Mouse (Mus musculus) brain, embryonic 14.5 days (tissue): ENCODE results near the gene Fbxw21. TPM values are rescaled to one million over a fixed set of nuclear protein-coding genes. Genes with fewer than 3 reads are reported as not detected.

ENCODE experiments used
- DNase-seq: peaks from one replicate; pipeline ENCODE4 v3.0.0-alpha.2; 2011; ENCODE audit warnings: low read depth
- CTCF ChIP-seq: fragments of 200-500 bp; IDR thresholded peaks from 2 replicates; pipeline ENCODE4 v1.5.1; 2012; ENCODE audit warnings: inconsistent platforms, mild to moderate bottlenecking, moderate library complexity, borderline replicate concordance; ENCODE audit not compliant: insufficient read depth, insufficient read length; ENCODE audit errors: extremely low read depth
- POLR2A ChIP-seq: fragments of 200-500 bp; IDR thresholded peaks from 2 replicates; pipeline ENCODE4 v1.6.1; 2012; ENCODE audit warnings: mild to moderate bottlenecking, inconsistent platforms, borderline replicate concordance; ENCODE audit not compliant: poor library complexity, insufficient read depth, insufficient read length, severe bottlenecking; ENCODE audit errors: extremely low read depth
- polyA plus RNA-seq: library from polyadenylated mRNA; depleted of rRNA; stranded (reverse); fragments of >200 nt; gene quantifications from 2 replicates; pipeline ENCODE4 v1.2.3, GENCODE M21; 2012

Fbxw21 gene
- polyA plus RNA-seq, 1 experiment: not detected

- no peak for DNase-seq
- TF ChIP-seq CTCF (no peak), POLR2A (no peak)
Observed at GRCm38 (mm10) chr9:109111101-109111500, 50.7 kb downstream of the Fbxw21 start.

DNA sequence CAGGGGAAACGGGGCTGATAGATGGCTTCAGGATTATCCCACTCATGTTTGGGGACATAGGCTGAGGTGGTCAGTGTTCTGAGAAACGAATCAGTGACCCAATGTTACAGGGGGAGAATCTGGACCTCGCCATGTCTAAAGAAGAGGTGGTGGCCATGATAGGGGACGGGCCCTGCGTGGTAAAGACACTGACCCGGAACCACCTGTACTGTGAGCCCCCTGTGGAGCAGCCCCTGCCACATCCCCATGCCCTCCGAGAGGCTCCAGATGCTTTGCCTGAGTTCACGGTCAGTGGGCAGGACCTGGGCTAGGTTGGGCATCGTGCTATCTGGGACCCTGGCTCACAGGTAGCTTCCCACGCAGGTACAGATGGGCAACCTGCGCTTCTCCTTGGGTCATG, 51.6 kb downstream of the Fbxw21 start:
- DNase-seq: no peak
- TF ChIP-seq POLR2A: no peak
- TF ChIP-seq CTCF: no peak

DNA sequence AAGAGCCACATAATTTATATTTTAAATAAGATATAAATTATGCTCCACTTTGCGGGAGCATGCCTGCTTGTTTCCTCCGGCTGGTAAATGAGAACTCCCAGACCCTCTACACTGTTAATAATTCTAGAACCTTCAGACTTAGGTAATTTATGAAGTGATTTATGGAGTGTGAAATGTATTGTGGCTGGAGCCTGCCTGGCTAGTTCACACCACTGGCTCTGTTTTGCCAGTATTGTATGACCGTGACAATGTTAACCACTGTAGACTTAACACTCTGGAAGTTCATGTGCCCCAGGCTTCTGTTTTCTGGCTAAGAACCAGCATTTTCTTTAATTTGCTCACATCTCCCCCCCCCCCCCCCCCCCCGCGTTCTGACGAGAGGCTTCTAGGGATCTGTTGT, 54.5 kb downstream of the Fbxw21 start:
- no peak for TF ChIP-seq CTCF
- no peak for TF ChIP-seq POLR2A
- no peak for DNase-seq

- TF ChIP-seq CTCF (no peak), POLR2A (no peak)
- no peak for DNase-seq
Observed at GRCm38 (mm10) chr9:109105648-109106047, 56.2 kb downstream of the Fbxw21 start.

GRCm38 (mm10) chr9:109105011-109105410, 56.8 kb downstream of the Fbxw21 start:
- peak; percentile 60 for DNase-seq
- TF ChIP-seq CTCF (no peak), POLR2A (no peak)

- no peak for TF ChIP-seq POLR2A
- no peak for TF ChIP-seq CTCF
- no peak for DNase-seq
Observed at GRCm38 (mm10) chr9:109104083-109104482, 57.8 kb downstream of the Fbxw21 start.

- TF ChIP-seq CTCF (no peak), POLR2A (no peak)
Observed at GRCm38 (mm10) chr9:109103250-109103649, 58.6 kb downstream of the Fbxw21 start.

GRCm38 (mm10) chr9:109102541-109102940, 59.3 kb downstream of the Fbxw21 start:
- DNase-seq: no peak
- no peak for TF ChIP-seq POLR2A

More at GRCm38 (mm10) chr9:109103250-109103649, 58.6 kb downstream of the Fbxw21 start:
- no peak for DNase-seq

DNA sequence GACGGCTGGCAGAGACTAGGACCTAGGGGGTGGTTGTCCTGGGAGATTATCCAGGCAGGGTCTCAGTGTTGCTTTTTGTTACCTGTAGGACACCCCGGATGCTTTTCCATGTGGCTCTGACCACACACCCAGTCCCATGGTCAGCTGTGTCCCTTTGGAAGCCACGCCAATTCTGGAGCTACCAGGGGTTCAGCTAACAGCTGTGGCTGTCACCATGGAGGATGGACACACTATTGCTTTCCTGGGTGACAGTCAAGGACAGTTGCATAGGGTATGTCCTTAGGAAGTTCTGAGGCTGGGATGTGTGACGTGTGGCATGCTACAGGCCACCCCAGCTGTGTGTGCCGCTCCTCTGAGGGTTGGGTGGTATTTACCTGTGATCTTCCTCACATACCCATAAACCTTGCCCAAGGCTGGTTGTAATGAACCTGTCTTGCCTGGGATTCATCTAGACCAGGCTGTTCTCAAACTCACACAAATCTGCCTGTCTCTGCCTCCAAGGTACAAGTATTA, 59.9 kb downstream of the Fbxw21 start:
- TF ChIP-seq CTCF: no peak
- no peak for TF ChIP-seq POLR2A
- no peak for DNase-seq

- DNase-seq: no peak
- TF ChIP-seq CTCF (no peak), POLR2A (no peak)
Observed at GRCm38 (mm10) chr9:109100307-109100928, 61.4 kb downstream of the Fbxw21 start.

DNA sequence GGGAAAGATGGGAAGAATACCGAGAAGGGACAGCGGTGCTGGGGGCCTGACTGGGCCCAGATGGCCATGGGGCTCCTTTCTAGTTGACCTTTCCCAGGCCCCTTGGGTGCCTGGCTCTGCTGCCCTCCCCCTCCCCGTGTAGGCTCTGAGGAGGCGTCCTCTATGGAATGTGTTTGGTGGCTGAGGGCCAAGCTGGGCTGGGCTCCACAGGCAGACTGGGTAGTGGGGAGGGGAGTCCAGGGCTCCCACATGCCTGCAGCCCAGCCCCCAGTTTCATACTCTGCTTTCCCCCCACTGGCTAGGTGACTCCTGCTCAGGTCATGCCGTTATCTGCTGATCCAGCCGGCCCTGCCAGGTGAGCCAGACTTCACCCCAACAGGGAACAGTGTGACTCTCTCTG, 62.9 kb downstream of the Fbxw21 start:
- TF ChIP-seq POLR2A: no peak
- no peak for TF ChIP-seq CTCF
- DNase-seq: peak; percentile 76

GRCm38 (mm10) chr9:109098366-109098765, 63.5 kb downstream of the Fbxw21 start:
- peak; percentile 8 for DNase-seq
- no peak for TF ChIP-seq POLR2A
- no peak for TF ChIP-seq CTCF
